Mouse (Mus musculus): ENCODE results near the gene Cmip. TPM values are rescaled to one million over a fixed set of nuclear protein-coding genes. Genes with fewer than 3 reads are reported as not detected.

Gene Cmip
- polyA plus RNA-seq, 1 experiment from 2014 or later, result 9.3 TPM

DNA sequence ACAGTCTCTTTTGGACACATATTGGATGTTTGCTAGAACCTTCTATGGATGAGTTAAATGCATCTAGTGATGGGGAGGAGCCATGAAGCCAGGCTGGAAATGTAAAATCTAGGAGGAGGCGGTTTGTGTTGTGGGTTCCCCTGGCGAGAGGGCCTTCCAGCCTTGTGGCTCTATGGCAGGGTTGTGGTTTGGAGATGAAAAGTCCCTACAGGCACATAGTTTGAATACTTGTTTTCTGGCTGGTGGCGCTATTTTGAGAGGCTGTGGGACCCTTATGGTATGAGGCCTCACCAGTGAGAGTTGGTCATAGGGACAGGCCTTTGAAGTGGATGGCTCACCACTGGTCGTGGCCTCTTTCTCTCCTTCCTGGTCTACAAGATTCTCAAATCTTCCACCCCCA lies 95.2 kb downstream of the Cmip start:
- Histone ChIP-seq H3K4me1 (peaks cover 36% of the 10 kb centered on the region), H3K9me3 (replicated peaks) (no peaks in the 10 kb centered on the region), H3K27me3 (ENCODE audit: low read depth, poor library complexity, severe bottlenecking) (no peaks in the 10 kb centered on the region), H3K27ac (replicated peaks) (no peak overlapping the region), H3K4me3 (no peak overlapping the region), H3K36me3 (no peaks in the 10 kb centered on the region)
- whole genome bisulfite sequencing, result 94% methylated on average over 4 of the region's 4 CpGs
- no peak for DNase-seq (ENCODE audit: low spot score)

DNA sequence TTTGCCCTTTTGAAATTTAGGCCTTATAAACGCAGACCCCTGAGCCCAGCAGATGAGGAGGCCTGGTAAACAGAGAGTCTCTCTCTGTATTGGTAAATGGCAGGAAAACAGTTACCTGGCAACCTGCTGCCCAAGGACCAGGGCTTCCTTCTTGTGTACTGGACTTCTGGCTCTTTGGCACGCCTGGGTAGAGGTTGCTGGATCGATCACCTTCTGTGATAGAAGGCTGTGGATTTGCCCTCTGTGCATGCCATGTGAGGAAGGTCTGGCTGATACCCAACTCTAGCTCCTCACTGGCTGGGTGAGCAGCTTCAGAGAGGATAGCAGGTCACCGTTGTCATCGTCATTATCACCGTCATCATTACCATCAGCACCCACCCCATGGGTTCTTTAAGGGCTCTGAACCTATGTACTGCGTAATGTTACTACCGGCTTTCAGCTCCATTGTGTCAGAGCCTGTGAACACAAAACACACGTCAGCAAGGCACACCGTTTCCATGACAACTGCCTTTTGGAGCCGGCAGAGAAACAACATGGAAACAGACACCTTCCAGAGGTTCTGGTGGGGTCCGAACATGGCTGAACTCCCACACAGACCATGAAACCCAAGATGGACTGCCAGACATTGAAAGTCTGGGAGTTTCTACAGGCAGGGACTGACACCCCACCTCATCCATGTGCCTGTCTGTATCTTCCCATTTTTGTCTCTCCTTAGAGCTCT lies 98.4 kb downstream of the Cmip start:
- peaks cover 16% of the 10 kb centered on the region for H3K4me1 ChIP-seq
- WGBS, result 80% methylated on average over 12 of the region's 12 CpGs
- H3K36me3 ChIP-seq, result peaks cover 4% of the 10 kb centered on the region; the same call in 1 of the 2 replicates
- H3K27me3 ChIP-seq (ENCODE audit: low read depth, poor library complexity, severe bottlenecking), result no peaks in the 10 kb centered on the region
- DNase-seq (ENCODE audit: low spot score), result no peak
- H3K27ac ChIP-seq (replicated peaks), result no peak overlapping the region; the same call in 1 of the 2 replicates
- H3K9me3 ChIP-seq (replicated peaks), result no peaks in the 10 kb centered on the region
- H3K4me3 ChIP-seq, result no peak overlapping the region

DNA sequence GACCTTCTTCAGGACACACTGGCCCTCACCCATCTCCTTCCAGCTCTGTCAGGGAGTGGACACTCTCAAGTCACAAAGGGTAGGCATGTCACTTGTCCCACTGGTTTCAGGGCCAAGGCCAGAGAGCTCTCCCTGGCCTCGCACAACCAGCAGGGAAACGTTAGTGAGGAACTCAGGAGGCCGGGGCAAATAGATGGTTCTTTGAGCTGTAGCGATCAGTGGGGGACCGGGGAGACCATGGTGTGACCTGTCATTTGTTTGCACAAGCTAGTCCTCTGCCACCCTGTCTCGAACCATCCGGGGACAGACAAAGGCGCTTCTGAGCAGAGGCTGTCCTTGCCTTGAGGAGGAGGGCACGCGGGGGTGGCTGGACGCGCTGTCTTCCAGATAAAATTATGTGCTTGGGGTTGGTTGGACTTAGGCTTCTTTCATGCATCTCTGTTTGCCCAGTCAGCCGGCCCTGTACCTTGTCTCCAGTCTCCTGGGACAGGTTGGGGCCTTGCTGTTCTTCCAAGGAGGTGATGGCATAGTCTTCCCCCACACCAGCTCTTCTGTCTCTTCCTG lies 99.3 kb downstream of the Cmip start:
- Histone ChIP-seq H3K4me1 (peaks cover 16% of the 10 kb centered on the region), H3K27ac (replicated peaks) (no peak overlapping the region; the same call in 1 of the 2 replicates), H3K9me3 (replicated peaks) (no peaks in the 10 kb centered on the region), H3K27me3 (ENCODE audit: low read depth, poor library complexity, severe bottlenecking) (no peaks in the 10 kb centered on the region), H3K36me3 (peaks cover 4% of the 10 kb centered on the region; the same call in 1 of the 2 replicates), H3K4me3 (no peak overlapping the region)
- no peak for DNase-seq (ENCODE audit: low spot score)
- WGBS, result 92% methylated on average over 13 of the region's 13 CpGs

DNA sequence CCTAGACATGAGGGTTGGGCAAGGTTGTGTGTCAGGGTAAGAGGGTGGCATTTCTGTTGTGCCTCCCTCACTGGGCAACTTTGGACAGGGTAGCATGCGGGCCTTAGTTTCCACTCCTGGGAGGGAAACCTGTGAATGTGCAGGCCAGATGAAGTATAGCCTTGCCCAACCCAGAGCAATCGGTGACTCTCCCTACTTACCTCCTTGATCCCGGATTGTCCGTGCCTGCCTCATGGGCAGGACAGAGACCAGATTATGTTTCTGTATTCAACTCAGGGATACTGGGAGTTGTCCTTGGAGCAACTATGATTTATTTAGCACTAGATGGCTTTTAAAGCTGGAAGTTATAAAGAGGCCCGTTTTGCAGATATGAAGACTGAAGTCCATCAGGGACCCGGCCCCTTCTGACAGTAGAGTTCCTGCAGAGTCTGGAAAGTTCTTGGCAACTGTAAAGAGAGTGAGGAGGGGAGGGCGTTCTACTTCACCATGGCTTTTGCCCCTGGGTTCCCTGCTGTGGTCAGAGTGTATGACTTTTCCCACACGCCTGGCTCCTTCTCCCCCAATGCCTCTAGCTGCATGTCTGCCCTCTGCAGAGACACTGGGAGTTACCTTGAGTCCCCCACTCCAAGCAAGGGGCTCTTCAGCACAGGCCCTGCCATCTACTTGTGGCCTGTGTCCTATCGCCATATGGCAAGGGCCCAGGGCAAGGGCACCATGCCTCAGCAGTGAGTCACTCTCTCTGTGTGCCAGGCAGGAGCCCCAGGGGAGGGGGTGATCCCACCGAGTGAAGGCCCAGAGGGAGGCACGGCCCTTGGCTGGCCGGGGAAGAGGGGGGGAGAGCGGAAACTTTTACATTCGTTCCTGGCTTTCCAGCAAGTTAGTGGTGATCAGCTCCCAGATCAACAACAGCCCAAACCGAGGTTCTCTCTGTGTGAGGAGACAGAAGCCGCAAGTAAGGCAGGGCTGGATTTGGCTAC lies 100.9 kb downstream of the Cmip start:
- H3K27ac ChIP-seq (replicated peaks), result no peak overlapping the region
- no peak overlapping the region for H3K4me3 ChIP-seq
- H3K4me1 ChIP-seq, result peaks cover 27% of the 10 kb centered on the region
- no peaks in the 10 kb centered on the region for H3K9me3 ChIP-seq (replicated peaks)
- no peak for DNase-seq (ENCODE audit: low spot score)
- H3K36me3 ChIP-seq, result peaks cover 4% of the 10 kb centered on the region; the same call in 1 of the 2 replicates
- WGBS, result 94% methylated on average over 16 of the region's 16 CpGs
- no peaks in the 10 kb centered on the region for H3K27me3 ChIP-seq (ENCODE audit: low read depth, poor library complexity, severe bottlenecking)

DNA sequence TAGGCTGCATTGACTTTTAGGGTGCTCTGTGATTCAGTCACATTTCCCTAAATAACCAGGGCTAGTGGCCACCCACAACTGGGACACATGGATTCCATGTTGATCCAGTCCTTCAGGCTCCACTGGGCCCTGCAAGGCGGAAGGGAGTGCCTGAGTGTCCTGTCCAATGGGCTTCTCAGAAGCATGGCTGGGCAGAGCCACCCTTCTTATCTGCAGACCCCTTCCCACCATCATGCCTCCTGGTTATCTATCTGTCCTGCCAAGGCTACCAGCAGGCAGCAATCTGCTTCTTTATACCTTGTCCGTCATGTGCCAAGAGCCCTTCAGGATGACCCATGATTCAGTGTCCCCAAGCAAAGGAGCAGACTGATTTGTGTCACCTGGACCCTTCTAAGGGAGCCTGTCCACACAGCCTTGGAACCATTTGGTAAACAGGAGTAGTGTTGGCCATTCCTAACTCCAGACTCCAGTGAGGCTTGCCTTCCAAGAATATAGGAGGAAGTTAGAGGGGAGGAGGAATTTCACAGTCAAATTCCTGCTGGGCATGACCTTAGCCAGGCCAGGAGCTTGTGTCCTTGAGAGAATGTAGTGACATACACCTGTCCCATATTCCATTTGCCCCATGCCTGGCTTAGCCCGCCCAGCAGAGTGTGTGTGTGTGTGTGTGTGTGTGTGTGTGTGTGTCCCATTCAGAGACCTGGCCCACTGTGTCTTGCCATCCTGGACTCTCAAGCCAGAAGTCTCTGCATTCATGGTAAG lies 103.5 kb downstream of the Cmip start:
- peaks cover 23% of the 10 kb centered on the region for H3K4me1 ChIP-seq
- 92% methylated on average over 3 of the region's 3 CpGs for WGBS
- H3K36me3 ChIP-seq, result peaks cover 4% of the 10 kb centered on the region; the same call in 1 of the 2 replicates
- DNase-seq (ENCODE audit: low spot score), result no peak
- no peaks in the 10 kb centered on the region for H3K27me3 ChIP-seq (ENCODE audit: low read depth, poor library complexity, severe bottlenecking)
- no peaks in the 10 kb centered on the region for H3K9me3 ChIP-seq (replicated peaks)
- no peak overlapping the region for H3K27ac ChIP-seq (replicated peaks)
- H3K4me3 ChIP-seq, result no peak overlapping the region

DNA sequence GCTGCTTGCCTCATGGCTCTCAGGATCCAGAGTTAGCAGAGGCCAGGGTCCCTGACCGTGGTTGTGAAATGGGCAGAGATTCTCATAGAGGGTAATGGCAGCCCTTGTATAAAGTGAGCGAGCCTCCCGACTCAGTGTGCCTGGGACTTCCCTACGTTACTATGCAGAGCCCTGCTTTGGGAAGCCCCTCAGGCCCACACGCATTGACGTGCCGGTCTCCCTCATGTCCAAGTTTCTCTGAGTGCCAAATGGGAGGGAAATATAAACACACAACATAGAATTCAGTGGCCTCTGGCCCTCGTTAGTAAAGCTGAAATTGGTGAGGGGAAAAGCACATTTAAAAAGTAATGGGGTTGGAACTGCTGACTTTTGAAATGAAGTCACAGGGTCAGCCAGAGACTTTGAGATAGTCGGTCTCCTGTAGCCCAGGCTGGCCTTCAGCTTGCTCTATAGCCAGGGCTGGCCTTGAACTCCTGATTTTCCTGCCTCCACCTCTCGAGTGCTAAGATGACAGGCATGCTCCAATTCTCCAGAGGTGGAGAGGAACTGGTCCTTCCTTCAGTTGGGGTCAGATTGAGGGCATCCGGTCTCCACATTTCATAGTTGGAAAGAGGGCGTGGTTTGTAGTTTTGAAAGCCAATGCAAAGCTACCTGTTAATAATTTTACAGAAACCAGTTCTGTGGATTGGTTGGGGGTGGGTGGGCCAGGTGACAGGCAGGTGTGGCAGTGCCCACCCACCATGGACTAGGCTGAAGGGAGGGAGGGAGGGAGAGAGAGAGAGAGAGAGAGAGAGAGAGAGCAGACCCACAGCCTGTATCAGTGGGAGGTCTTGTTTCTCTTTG lies 105.0 kb downstream of the Cmip start:
- Histone ChIP-seq H3K27me3 (ENCODE audit: low read depth, poor library complexity, severe bottlenecking) (no peaks in the 10 kb centered on the region), H3K9me3 (replicated peaks) (no peaks in the 10 kb centered on the region), H3K36me3 (peaks cover 4% of the 10 kb centered on the region; the same call in 1 of the 2 replicates), H3K4me1 (peaks cover 17% of the 10 kb centered on the region), H3K27ac (replicated peaks) (no peak overlapping the region), H3K4me3 (no peak overlapping the region)
- DNase-seq (ENCODE audit: low spot score), result no peak
- 86% methylated on average over 12 of the region's 12 CpGs for WGBS

DNA sequence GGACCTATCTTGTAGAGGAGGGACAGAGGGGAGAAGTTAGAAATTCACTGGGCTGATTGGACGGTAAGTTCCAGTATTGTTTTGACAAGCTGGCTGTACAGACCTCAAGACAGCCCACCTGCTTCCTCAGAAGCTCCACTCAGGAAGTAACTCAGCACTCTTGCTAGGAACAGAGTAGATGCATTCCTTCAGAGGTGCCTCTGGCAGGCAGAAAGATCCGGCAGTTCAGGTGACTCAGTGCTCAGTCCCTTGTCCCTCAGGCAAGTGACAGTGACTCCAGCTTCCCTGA lies 105.5 kb downstream of the Cmip start:
- no peak overlapping the region for H3K4me3 ChIP-seq
- peaks cover 4% of the 10 kb centered on the region; the same call in 1 of the 2 replicates for H3K36me3 ChIP-seq
- 78% methylated on average over 2 of the region's 2 CpGs for WGBS
- H3K4me1 ChIP-seq, result peaks cover 20% of the 10 kb centered on the region
- H3K27ac ChIP-seq (replicated peaks), result no peak overlapping the region
- no peaks in the 10 kb centered on the region for H3K9me3 ChIP-seq (replicated peaks)
- DNase-seq (ENCODE audit: low spot score), result no peak
- H3K27me3 ChIP-seq (ENCODE audit: low read depth, poor library complexity, severe bottlenecking), result no peaks in the 10 kb centered on the region

DNA sequence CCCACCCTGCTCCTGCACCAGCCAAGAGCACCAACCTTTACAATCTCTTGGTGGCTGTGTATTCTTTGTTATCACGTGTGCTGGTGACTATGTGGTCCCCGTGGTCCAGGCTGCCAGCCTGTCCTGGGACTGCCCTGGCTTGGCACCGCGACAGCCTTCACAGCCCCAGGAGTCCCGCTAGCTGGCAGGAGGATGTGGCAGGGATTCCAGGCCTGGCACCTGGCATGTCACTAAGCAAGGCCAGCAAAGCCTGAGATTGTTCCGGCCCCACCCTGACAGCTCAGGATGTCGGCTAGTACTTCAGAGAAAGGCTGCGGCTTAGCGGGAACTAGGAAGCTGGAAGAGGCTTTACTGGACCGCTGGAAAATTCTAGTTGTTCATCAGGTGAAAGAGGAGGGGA lies 106.4 kb downstream of the Cmip start:
- H3K4me1 ChIP-seq, result peaks cover 21% of the 10 kb centered on the region
- no peak overlapping the region for H3K27ac ChIP-seq (replicated peaks)
- H3K27me3 ChIP-seq (ENCODE audit: low read depth, poor library complexity, severe bottlenecking), result no peaks in the 10 kb centered on the region
- H3K4me3 ChIP-seq, result no peak overlapping the region
- WGBS, result 95% methylated on average over 10 of the region's 10 CpGs
- no peaks in the 10 kb centered on the region for H3K9me3 ChIP-seq (replicated peaks)
- no peak for DNase-seq (ENCODE audit: low spot score)
- 0 out of 2 replicates have a peak, but pooled peaks cover under 1% of the 10 kb centered on the region for H3K36me3 ChIP-seq

DNA sequence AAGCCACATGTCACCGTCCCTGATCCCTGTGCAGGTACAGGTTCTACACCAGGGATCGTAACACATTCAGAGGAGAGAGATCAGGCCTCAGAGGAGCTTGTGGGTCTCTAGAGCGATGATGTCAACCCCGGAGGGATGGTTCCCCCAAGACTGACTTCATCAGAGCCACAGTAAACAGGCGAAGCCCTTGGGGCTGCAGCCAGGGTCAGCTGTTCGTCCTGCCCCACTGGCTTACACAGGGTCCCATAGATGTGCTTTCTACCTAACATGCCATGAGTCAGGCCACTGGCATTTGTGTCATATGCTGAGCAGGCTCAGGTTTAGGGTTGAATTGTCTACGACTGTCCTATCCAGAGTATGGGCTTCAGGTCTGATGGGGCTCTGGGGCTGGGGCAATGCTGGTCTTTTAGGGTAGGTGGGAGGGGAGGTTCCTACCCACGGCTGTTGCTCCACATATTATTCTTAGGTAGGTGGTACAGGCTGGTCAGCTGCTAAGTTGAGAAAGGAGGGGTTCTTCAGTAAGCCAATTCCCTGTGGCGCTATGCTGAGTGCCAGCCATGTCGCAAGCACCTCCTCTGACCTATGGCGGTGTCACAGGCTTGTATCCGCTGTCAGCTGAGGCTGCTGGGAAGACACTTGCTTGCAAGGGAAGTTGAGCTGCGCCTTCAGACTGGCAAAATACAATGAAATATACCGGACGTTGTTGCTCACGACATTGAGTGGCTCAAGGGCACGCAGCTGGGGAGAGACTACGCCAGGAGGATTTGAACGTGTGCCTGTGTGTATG lies 107.7 kb downstream of the Cmip start:
- Histone ChIP-seq H3K4me1 (peaks cover 27% of the 10 kb centered on the region), H3K27ac (replicated peaks) (no peak overlapping the region), H3K9me3 (replicated peaks) (no peaks in the 10 kb centered on the region), H3K27me3 (ENCODE audit: low read depth, poor library complexity, severe bottlenecking) (no peaks in the 10 kb centered on the region), H3K4me3 (no peak overlapping the region), H3K36me3 (no peaks in the 10 kb centered on the region)
- WGBS, result 90% methylated on average over 19 of the region's 19 CpGs
- no peak for DNase-seq (ENCODE audit: low spot score)

DNA sequence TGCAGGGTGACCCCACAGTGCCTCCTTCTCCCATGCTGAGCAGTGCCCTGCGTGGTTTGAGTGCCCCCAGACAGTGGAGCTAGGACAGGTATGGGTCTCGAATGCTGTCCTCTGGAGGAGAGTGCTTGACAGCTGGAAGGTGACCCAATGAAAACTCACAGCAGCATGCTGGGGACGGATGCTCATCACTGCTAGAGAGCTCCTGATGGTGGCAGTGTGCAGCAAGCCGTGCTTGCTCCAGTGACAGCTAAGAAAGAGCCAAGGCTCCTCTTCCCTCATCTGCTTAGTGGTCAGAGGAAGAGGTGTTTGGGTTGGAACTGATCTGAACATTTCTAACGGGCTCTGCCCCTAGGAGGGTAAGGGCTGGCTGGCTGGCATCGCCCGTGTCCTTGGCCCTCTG lies 109.6 kb downstream of the Cmip start:
- no peak for DNase-seq (ENCODE audit: low spot score)
- peaks cover 43% of the 10 kb centered on the region for H3K4me1 ChIP-seq
- no peak overlapping the region for H3K27ac ChIP-seq (replicated peaks)
- H3K4me3 ChIP-seq, result no peak overlapping the region
- no peaks in the 10 kb centered on the region for H3K27me3 ChIP-seq (ENCODE audit: low read depth, poor library complexity, severe bottlenecking)
- no peaks in the 10 kb centered on the region for H3K9me3 ChIP-seq (replicated peaks)
- no peaks in the 10 kb centered on the region for H3K36me3 ChIP-seq
- 61% methylated on average over 7 of the region's 7 CpGs for WGBS

DNA sequence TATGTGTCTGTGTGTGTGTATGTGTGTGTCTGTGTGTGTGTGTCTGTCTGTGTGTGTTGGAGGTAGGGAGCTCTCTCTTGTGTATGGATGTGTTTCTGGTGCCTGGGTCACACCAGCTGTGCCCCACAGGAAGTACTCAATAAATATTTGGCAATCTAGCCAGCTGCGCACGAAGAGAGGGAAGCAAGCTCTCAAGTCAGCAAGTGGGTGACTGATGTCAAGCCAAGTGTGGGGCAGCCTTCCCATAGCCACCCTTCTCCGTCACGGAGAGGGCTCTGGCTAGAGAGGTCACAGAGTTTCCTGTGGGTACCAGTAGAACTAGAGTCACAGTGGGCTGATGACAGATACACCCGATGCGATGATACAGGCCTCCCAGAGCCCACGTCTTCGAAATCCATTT lies 110.6 kb downstream of the Cmip start:
- peaks cover 47% of the 10 kb centered on the region for H3K4me1 ChIP-seq
- no peak for DNase-seq (ENCODE audit: low spot score)
- no peaks in the 10 kb centered on the region for H3K27me3 ChIP-seq (ENCODE audit: low read depth, poor library complexity, severe bottlenecking)
- no peak overlapping the region for H3K27ac ChIP-seq (replicated peaks)
- 90% methylated on average over 8 of the region's 8 CpGs for WGBS
- H3K9me3 ChIP-seq (replicated peaks), result no peaks in the 10 kb centered on the region
- no peak overlapping the region for H3K4me3 ChIP-seq
- H3K36me3 ChIP-seq, result no peaks in the 10 kb centered on the region
